Mouse (Mus musculus): ENCODE measurements around the gene Psmc4. TPM values are rescaled to one million over a fixed set of nuclear protein-coding genes. Genes with fewer than 3 reads are reported as not detected.

Gene Psmc4
- total RNA-seq (2023): 100 to 1,000 TPM; 125 to 128 TPM

DNA sequence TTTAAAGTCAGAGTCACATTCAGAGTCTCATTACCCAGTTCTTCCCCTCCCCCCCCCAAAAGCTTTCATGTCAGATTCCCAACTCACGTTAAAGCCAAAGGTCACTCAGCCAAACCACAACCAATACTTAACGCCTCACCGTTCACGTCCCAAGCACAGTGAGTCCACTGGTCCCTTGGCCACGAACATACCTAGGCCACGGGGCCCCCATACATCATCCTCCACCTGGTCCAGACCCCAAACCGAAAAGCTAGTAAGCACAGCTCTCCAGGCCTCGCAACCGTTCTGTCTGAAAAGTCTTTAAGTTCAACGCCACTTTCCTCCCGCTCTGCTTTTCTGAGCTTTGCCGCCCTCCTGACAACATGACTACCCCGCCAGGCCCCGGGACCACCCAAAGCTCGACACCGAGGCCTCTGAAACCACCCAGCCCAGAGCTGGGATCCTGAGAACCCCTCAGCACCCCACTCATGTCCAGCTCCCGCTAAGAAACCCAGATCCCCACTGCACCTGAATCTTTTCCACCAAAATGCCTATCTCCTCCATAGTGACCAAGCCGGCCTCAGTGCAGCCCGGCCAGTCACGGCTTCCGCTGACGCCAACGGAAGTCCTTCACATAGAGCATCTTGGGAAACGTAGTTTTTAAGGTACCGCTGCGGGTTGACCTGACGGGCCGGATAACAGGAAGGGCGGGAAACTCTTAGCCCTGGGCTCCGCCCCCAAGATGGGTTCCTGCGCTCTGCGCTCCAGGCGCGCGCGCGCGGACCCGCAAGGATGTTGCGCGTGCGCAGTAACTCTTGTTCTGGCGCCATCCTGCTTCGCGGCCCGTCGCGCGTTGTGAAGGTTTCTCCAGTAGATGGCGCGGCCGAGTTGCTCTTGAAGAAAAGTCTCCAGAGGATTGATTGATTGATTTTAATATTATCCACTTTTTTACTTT lies at the start of gene Psmc4:
Psmc4 (minus strand) TSS at position 626 of the 934 bp plus-strand sequence.

DNA sequence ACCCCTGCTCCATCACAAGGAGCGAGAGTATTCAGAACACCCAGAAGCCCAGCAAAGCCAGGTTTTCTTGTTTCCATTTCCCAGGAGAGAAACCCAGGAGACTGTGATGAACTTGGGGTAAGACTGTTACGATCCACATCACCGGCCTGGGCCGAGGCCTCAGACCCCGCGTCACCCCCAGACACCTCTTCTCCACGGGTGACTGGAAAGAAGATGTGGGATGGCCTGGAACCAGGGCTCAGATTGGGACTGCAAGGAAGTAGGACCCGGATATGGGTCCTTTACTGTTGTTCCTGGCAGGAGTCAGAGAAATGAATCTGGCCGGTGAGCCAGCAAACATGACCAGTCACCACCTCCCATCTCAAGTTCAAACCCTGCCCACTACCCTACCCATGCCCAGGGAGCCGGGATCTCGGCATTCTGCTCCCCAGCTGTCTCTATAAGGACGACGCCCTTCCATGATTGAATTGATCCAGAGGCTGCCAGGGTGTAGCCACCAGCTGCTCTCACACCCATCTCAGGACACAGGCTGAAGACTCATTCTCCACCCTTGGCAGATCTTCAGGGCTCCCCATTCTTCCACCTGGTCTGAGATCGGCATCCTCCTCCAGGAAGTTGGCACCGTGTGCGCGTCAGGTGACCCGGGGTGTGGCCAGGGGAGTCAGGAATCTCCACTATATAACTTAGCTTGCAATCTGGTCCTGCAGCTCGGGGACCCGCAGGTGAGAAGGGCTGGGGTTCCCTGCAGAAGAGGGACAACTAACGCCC lies 20.8 kb upstream of the Psmc4 start, which contains the start of gene Fcgbp:
Fcgbp (plus strand) TSS at position 706 of the 768 bp plus-strand sequence.

DNA sequence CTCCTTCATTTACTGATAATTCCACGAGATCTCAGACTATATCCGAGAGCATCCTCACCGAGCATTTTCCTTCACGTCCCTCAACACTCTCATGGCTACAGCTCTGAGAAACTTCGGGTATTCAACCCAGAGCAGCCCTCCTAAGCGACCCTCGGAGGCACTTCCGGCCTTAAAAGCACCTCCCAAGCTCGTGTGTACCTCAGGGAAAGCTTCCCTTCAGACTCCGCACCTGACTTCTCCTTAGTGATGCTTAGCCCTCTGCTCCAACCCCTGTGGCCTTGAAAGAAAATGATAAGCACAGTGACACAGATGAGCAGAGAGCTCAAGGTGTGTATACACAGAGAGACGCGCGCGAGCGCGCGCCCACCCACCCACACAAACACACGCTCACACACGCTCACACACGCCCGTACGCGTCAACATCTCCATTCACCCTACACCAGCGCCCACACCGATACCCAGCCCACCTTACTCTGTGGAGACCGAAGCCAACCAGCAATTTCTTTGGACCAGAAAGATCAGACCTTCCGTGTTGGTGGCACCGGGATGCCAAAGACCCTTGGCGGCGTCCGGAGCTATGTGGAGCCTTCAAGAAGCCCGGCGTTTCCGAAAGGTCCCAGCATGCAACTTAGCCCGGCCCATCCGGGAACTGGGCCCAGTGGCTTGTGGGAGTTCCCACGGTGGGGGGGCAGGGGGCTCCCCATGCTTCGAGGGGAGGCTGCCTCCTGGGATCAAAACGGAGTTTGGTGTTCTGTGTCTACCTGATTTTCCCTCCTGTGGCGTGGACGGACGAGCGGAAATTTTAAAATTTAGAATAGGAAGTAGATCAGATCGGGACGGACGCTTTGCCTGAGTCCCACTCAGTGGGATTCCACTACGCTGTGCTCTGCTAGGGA lies 36.1 kb downstream of the Psmc4 start, which contains the start of gene Zfp850:
Zfp850 (minus strand) TSS at position 567 of the 896 bp plus-strand sequence.

Other genes with a start within 250 kb of the Psmc4 start
- 10 to 100 TPM; 11.0 to 16.7 TPM for gene Zfp626, start 242.9 kb downstream of the Psmc4 start, total RNA-seq (2023)
- gene Zfp59, start 211.5 kb downstream of the Psmc4 start, total RNA-seq (2023): 1 to 10 TPM; 5.8 to 7.8 TPM
- 10 to 100 TPM; 14.1 to 14.8 TPM for gene Zfp607a, start 192.6 kb downstream of the Psmc4 start, total RNA-seq (2023)
- gene Zfp974, start 120.6 kb downstream of the Psmc4 start, total RNA-seq (2023): 10 to 100 TPM; 13.6 to 16.9 TPM
- 10 to 100 TPM; 15.1 to 16.9 TPM for gene Zfp780b, start 70.9 kb downstream of the Psmc4 start, total RNA-seq (2023)
- gene Zfp850, start 36.0 kb downstream of the Psmc4 start, total RNA-seq (2023): 10 to 100 TPM; 11.2 to 13.1 TPM
- not detected for gene Fcgbp, start 21.1 kb upstream of the Psmc4 start, total RNA-seq (2023)
- not detected for gene 9530053A07Rik, start 79.4 kb upstream of the Psmc4 start, total RNA-seq (2023)
- 100 to 1,000 TPM; 202 to 203 TPM for gene Fbl, start 119.6 kb upstream of the Psmc4 start, total RNA-seq (2023)
- 10 to 100 TPM; 19.6 to 25.0 TPM for gene Dyrk1b, start 129.4 kb upstream of the Psmc4 start, total RNA-seq (2023)
- gene Eid2, start 217.8 kb upstream of the Psmc4 start, total RNA-seq (2023): 1 to 10 TPM; 2.0 to 2.1 TPM
- 1 to 10 TPM; 5.0 to 5.8 TPM for gene Eid2b, start 227.6 kb upstream of the Psmc4 start, total RNA-seq (2023)
- not detected for gene Selenov, start 241.1 kb upstream of the Psmc4 start, total RNA-seq (2023)

All from B cell, adult 67 days (primary cell).